Mouse (Mus musculus): Measurements from ENCODE around the gene Nucb1.

DNA sequence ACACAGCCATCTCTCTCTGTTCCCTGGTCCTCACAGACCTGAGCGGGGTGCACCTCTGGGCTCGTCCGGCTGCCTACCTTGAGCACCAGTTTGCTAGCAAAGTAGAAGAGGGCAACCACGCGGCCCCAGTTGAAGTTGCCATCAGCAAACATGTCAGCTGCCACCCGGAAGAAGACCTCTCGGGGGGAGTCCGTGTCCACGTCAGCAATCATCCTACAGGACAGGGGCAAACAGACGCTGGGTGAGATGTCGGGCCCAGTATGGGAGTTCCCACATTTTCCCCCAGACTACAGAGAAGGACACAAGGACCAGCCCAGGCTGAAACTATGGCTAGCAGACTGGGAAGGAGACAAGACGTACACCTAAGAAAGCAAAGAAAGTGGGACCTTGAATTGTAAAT, 45.1 kb downstream of the Nucb1 start:
- no peak for TF ChIP-seq CTCF (IDR thresholded peaks at IDR 0.05; ENCODE audit: borderline replicate concordance, insufficient read depth, low read length)
- no peak for TF ChIP-seq POLR2A (IDR thresholded peaks at IDR 0.05; ENCODE audit: low read depth, low read length)
